9 mouse cellular contexts compared by ENCODE assay signal in the genomic region with DNA sequence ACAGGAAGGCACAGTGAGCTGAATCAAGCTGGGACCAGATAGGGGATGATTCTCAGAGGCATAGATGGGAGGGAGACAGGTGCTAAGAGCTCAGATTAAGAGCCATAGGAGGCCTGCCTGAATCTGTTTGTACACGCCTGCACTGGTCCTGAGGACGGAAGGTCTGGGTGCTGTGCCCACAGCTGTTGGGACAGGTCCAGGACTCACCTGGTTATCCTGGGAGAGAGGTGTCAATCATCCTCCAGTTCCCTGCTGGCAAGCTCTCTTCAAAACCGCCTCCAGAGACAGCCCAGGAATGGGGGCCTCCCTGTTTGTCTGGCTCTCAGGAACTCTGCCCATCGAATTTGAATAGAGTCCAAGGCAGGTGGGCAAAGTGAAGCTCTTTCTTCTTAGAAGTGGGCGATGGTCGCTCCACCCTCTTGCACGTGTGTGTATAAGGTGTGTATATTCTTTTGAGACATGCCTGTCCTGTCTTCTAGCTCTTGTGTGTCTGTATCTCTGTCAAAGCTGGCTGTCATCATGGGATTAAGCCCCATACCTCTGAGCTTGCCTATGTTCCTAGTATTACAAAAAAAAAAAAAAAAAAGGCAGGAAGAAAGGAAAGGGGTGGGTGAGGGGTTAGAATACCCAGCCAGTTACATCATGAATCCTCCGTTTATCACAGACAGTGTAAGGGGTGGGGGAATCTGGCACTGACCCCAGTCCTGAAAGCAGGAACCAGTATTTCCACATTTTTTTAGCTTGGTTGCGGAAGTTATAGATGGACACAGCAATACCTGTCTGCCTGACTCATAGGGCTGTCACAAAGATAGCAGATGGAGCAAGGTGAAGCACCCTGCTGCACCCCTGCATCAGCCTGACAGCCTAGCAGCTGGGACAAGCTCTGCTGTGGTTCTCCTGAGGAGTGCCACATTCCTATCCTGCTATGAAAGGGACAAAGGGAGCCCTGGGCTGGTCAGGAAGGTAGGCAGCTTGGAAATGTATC. TPM values are rescaled to one million over a fixed set of nuclear protein-coding genes. Genes with fewer than 3 reads are reported as not detected.
DNase-seq lines count a peak whose midpoint lies in the region; ATAC-seq and TF ChIP-seq lines count a peak whose summit lies in the region.
"Had no signal": no experiment of that assay in that cellular context is flagged by ENCODE, and none has a peak within 500 bp of the region (broad histone marks: within the 10 kb centered on the region; RNA-seq: fewer than 3 reads in every experiment).

No protein-coding gene starts in this region.

- TF ChIP-seq POLR2A in limb, embryonic 14.5 days (IDR thresholded peaks at IDR 0.05; ENCODE audit: borderline replicate concordance, extremely low read depth, insufficient read depth, insufficient read length) = no peak

- H3K9ac ChIP-seq in midbrain, embryonic 11.5 days (ENCODE audit: low read length) = no peak overlapping the region
- H3K9ac ChIP-seq in embryonic facial prominence, embryonic 15.5 days = no peak overlapping the region
- H3K9ac ChIP-seq in limb, embryonic 14.5 days (ENCODE audit: low read depth, low read length, severe bottlenecking) = no peak overlapping the region

- 0 out of 2 replicates have a peak overlapping the region, but pooled peaks have one; percentile 4 for H3K27ac ChIP-seq in midbrain, embryonic 10.5 days (replicated peaks)
- H3K27ac ChIP-seq in midbrain, embryonic 11.5 days (ENCODE audit: low read depth, low read length) = no peak overlapping the region
- H3K27ac ChIP-seq in embryonic facial prominence, embryonic 15.5 days (replicated peaks) = peak overlapping the region; percentile 68
- H3K27ac ChIP-seq in limb, embryonic 14.5 days (replicated peaks; ENCODE audit: low read depth, low read length) = no peak overlapping the region
- no peak overlapping the region for H3K27ac ChIP-seq in left cerebral cortex, adult 2 months

- no peaks in the 10 kb centered on the region for H3K36me3 ChIP-seq in midbrain, embryonic 10.5 days
- no peaks in the 10 kb centered on the region for H3K36me3 ChIP-seq in midbrain, embryonic 11.5 days (ENCODE audit: control insufficient read depth, insufficient read depth, low read length)
- no peaks in the 10 kb centered on the region for H3K36me3 ChIP-seq in embryonic facial prominence, embryonic 15.5 days
- H3K36me3 ChIP-seq in limb, embryonic 14.5 days (ENCODE audit: control insufficient read depth, insufficient read depth, low read length) = no peaks in the 10 kb centered on the region

- no peak for ATAC-seq in midbrain, embryonic 11.5 days (ENCODE audit: low FRiP score)
- peak; percentile 55 for ATAC-seq in embryonic facial prominence, embryonic 15.5 days (ENCODE audit: insufficient number of reproducible peaks, low FRiP score, low TSS enrichment, low read depth)
- ATAC-seq in limb, embryonic 14.5 days (ENCODE audit: low FRiP score, low read depth) = peak; percentile 42; the same call in 1 of the 2 replicates
- no peak for ATAC-seq in CD4-positive, CD25-positive, alpha-beta regulatory T cell, adult 4 months

- intact Hi-C loops in left cerebral cortex, adult 2 months (cut with DNase I) = no loop called here

- TF ChIP-seq CTCF in left cerebral cortex, adult 2 months (IDR thresholded peaks at IDR 0.05) = no peak

- no peak for DNase-seq in midbrain, embryonic 10.5 days (ENCODE audit: low spot score)
- no peak for DNase-seq in midbrain, embryonic 11.5 days (ENCODE audit: low spot score, missing footprints)
- DNase-seq in limb, embryonic 14.5 days (ENCODE audit: low spot score) = peak; percentile 62
- DNase-seq in urinary bladder, postnatal 14 days (ENCODE audit: low spot score) = peak; percentile 80
- no peak for DNase-seq in adrenal gland, adult (ENCODE audit: inconsistent age in 2 of 2, low spot score in 1 of 2)
- DNase-seq in left cerebral cortex, adult 2 months (ENCODE audit: extremely low spot score in 1 of 2, low spot score in 2 of 2) = no peak

- H3K9me3 ChIP-seq in midbrain, embryonic 10.5 days (replicated peaks) = peaks cover 11% of the 10 kb centered on the region; the same call in 1 of the 2 replicates
- H3K9me3 ChIP-seq in midbrain, embryonic 11.5 days (ENCODE audit: control insufficient read depth, low read length) = no peaks in the 10 kb centered on the region
- no peaks in the 10 kb centered on the region for H3K9me3 ChIP-seq in embryonic facial prominence, embryonic 15.5 days (replicated peaks)
- H3K9me3 ChIP-seq in limb, embryonic 14.5 days (ENCODE audit: control insufficient read depth, low read length) = no peaks in the 10 kb centered on the region

- peaks cover 10% of the 10 kb centered on the region for H3K4me1 ChIP-seq in midbrain, embryonic 10.5 days
- H3K4me1 ChIP-seq in midbrain, embryonic 11.5 days (ENCODE audit: control insufficient read depth, insufficient read depth, low read length) = no peaks in the 10 kb centered on the region
- peaks cover 33% of the 10 kb centered on the region for H3K4me1 ChIP-seq in embryonic facial prominence, embryonic 15.5 days
- H3K4me1 ChIP-seq in limb, embryonic 14.5 days (ENCODE audit: control insufficient read depth, insufficient read depth, low read length) = peaks cover 6% of the 10 kb centered on the region
- H3K4me1 ChIP-seq: megakaryocyte, embryonic 14.5 days had no signal

- no peak overlapping the region for H3K4me2 ChIP-seq in midbrain, embryonic 11.5 days
- H3K4me2 ChIP-seq in embryonic facial prominence, embryonic 15.5 days (replicated peaks) = no peak overlapping the region
- no peak overlapping the region for H3K4me2 ChIP-seq in limb, embryonic 14.5 days (replicated peaks; ENCODE audit: low read depth, low read length, severe bottlenecking)

- 70% methylated on average over 9 of the region's 9 CpGs for WGBS in midbrain, embryonic 10.5 days
- WGBS in midbrain, embryonic 11.5 days = 64% methylated on average over 9 of the region's 9 CpGs
- 48% methylated on average over 9 of the region's 9 CpGs for WGBS in embryonic facial prominence, embryonic 15.5 days
- 57% methylated on average over 9 of the region's 9 CpGs for WGBS in limb, embryonic 14.5 days

- H3K27me3 ChIP-seq in midbrain, embryonic 10.5 days (ENCODE audit: low read depth, poor library complexity, severe bottlenecking) = peaks cover 13% of the 10 kb centered on the region
- no peaks in the 10 kb centered on the region; the same call in 1 of the 2 replicates for H3K27me3 ChIP-seq in midbrain, embryonic 11.5 days (ENCODE audit: control insufficient read depth, insufficient read depth, low read length)
- no peaks in the 10 kb centered on the region for H3K27me3 ChIP-seq in embryonic facial prominence, embryonic 15.5 days
- no peaks in the 10 kb centered on the region for H3K27me3 ChIP-seq in limb, embryonic 14.5 days (ENCODE audit: control insufficient read depth, insufficient read depth, low read length)

- H3K4me3 ChIP-seq in midbrain, embryonic 10.5 days = no peak overlapping the region
- no peak overlapping the region for H3K4me3 ChIP-seq in midbrain, embryonic 11.5 days (ENCODE audit: low read depth, low read length)
- no peak overlapping the region for H3K4me3 ChIP-seq in embryonic facial prominence, embryonic 15.5 days (replicated peaks)
- H3K4me3 ChIP-seq in limb, embryonic 14.5 days (replicated peaks; ENCODE audit: low read length) = no peak overlapping the region
- H3K4me3 ChIP-seq in left cerebral cortex, adult 2 months = no peak overlapping the region
- H3K4me3 ChIP-seq: megakaryocyte, embryonic 14.5 days had no signal

RNA-seq across cellular contexts. Expression of gene Amotl1, which starts 31.1 kb away (rescaled TPM):
- 14.7 and 14.9 TPM in 2 replicates for polyA plus RNA-seq in midbrain, embryonic 10.5 days (2016; fragmentation: Nextera tagmentation; extraction: Ambion mirVana)
- 14.8 and 15.2 TPM in 2 replicates for polyA plus RNA-seq in midbrain, embryonic 11.5 days (2014; fragmentation: Nextera tagmentation; extraction: Ambion mirVana)
- polyA plus RNA-seq in embryonic facial prominence, embryonic 15.5 days (2015; fragmentation: Nextera tagmentation; extraction: Ambion mirVana) = 34.2 and 38.9 TPM in 2 replicates
- polyA plus RNA-seq in limb, embryonic 14.5 days (2012; rRNA removed) = 53.9 and 56.2 TPM in 2 replicates
- 47.7 and 49.7 TPM in 2 replicates for polyA plus RNA-seq in limb, embryonic 14.5 days (2014; fragmentation: Nextera tagmentation; extraction: Ambion mirVana)
- polyA plus RNA-seq in CD4-positive, CD25-positive, alpha-beta regulatory T cell, adult 4 months (2017; shearing (Covaris generic)) = under 1 TPM in 1 of 2 experiments, not detected in 1; 0.06 TPM
- total RNA-seq in left cerebral cortex, adult 2 months (2021) = 10 to 100 TPM; 17.6 to 18.8 TPM

Comparison
In these comparisons a context has a peak if more than half of its experiments do, and no peak if none do; other contexts are left out.
1. H3K27ac ChIP-seq: peak in midbrain, embryonic 10.5 days (single experiment) and embryonic facial prominence, embryonic 15.5 days (single experiment); none in midbrain, embryonic 11.5 days (single experiment), limb, embryonic 14.5 days (single experiment) and left cerebral cortex, adult 2 months (single experiment).
2. DNase-seq: peak in limb, embryonic 14.5 days (single experiment) and urinary bladder, postnatal 14 days (single experiment); none in midbrain, embryonic 10.5 days (single experiment), midbrain, embryonic 11.5 days (single experiment), adrenal gland, adult (0 of 2) and left cerebral cortex, adult 2 months (0 of 2).
3. ATAC-seq: peak in embryonic facial prominence, embryonic 15.5 days (single experiment) and limb, embryonic 14.5 days (single experiment); none in midbrain, embryonic 11.5 days (single experiment) and CD4-positive, CD25-positive, alpha-beta regulatory T cell, adult 4 months (single experiment).
4. RNA of gene Amotl1, which starts 31.1 kb away (polyA plus RNA-seq): 47.7 to 56.2 TPM in limb, embryonic 14.5 days, 34.2 to 38.9 TPM in embryonic facial prominence, embryonic 15.5 days, 14.8 to 15.2 TPM in midbrain, embryonic 11.5 days and 14.7 to 14.9 TPM in midbrain, embryonic 10.5 days; 0.06 TPM in CD4-positive, CD25-positive, alpha-beta regulatory T cell, adult 4 months; every median in the first group is over 10 times any median in the second.